Mouse (Mus musculus): ENCODE results near the gene Gm10277.

GRCm38 (mm10) chr11:77810018-77810417, 22.5 kb upstream of the Gm10277 start:
- TF ChIP-seq CTCF (IDR thresholded peaks at IDR 0.05; ENCODE audit: control insufficient read depth, insufficient read depth, insufficient read length) (no peak), MYOG (IDR thresholded peaks at IDR 0.05; ENCODE audit: control insufficient read depth, extremely low read depth, insufficient read length) (no peak)
